Comparison of ENCODE assay signal across 8 mouse cellular contexts in genomic region chr12:79488590-79489242, GRCm38 (mm10).
DNase-seq lines count a peak whose midpoint lies in the region; ATAC-seq and TF ChIP-seq lines count a peak whose summit lies in the region.

No protein-coding gene starts in this region.

- H3K4me1 ChIP-seq in forebrain, embryonic 13.5 days, result no peaks in the 10 kb centered on the region
- H3K4me1 ChIP-seq in forebrain, embryonic 11.5 days (replicated peaks; ENCODE audit: control insufficient read depth, insufficient read depth, low read length), result no peaks in the 10 kb centered on the region
- no peaks in the 10 kb centered on the region for H3K4me1 ChIP-seq in thymus, adult 2 months (replicated peaks; ENCODE audit: control insufficient read depth, insufficient read depth, low read length)
- H3K4me1 ChIP-seq in midbrain, embryonic 16.5 days (ENCODE audit: control insufficient read depth, insufficient read depth, low read length), result no peaks in the 10 kb centered on the region

- WGBS in forebrain, embryonic 13.5 days, result 76% methylated on average over 17 of the region's 17 CpGs
- WGBS in forebrain, embryonic 11.5 days, result 88% methylated on average over 17 of the region's 17 CpGs
- 91% methylated on average over 17 of the region's 17 CpGs for WGBS in thymus, adult 2 months
- 77% methylated on average over 17 of the region's 17 CpGs for WGBS in midbrain, embryonic 16.5 days

- no peaks in the 10 kb centered on the region for H3K36me3 ChIP-seq in forebrain, embryonic 13.5 days (ENCODE audit: poor library complexity, severe bottlenecking)
- H3K36me3 ChIP-seq in forebrain, embryonic 11.5 days (ENCODE audit: control insufficient read depth, insufficient read depth, low read length), result no peaks in the 10 kb centered on the region
- no peaks in the 10 kb centered on the region for H3K36me3 ChIP-seq in thymus, adult 2 months (ENCODE audit: control insufficient read depth, insufficient read depth, low read length)
- no peaks in the 10 kb centered on the region for H3K36me3 ChIP-seq in midbrain, embryonic 16.5 days (ENCODE audit: control insufficient read depth, insufficient read depth, low read length)

- intact Hi-C loops in gastrocnemius, adult 2 months (cut with DNase I), result no loop called here

- no peak for TF ChIP-seq CTCF in gastrocnemius, adult 2 months (IDR thresholded peaks at IDR 0.05)
- no peak for TF ChIP-seq CTCF in layer of hippocampus, adult 2 months (conservative IDR thresholded peaks at IDR 0.05)
- TF ChIP-seq CTCF in thymus, adult 2 months (IDR thresholded peaks at IDR 0.05; ENCODE audit: borderline replicate concordance, control insufficient read depth, extremely low read depth, insufficient read depth, low read length, poor library complexity), result no peak

- no peak for TF ChIP-seq POLR2A in thymus, adult 2 months (IDR thresholded peaks at IDR 0.05; ENCODE audit: control insufficient read depth, extremely low read depth, insufficient read depth, low read length, poor library complexity)

- no peak overlapping the region for H3K4me2 ChIP-seq in forebrain, embryonic 13.5 days
- no peak overlapping the region for H3K4me2 ChIP-seq in forebrain, embryonic 11.5 days (ENCODE audit: low read depth, low read length, severe bottlenecking)
- H3K4me2 ChIP-seq in midbrain, embryonic 16.5 days (ENCODE audit: low read length), result no peak overlapping the region

- no peaks in the 10 kb centered on the region for H3K9me3 ChIP-seq in forebrain, embryonic 13.5 days (replicated peaks)
- H3K9me3 ChIP-seq in forebrain, embryonic 11.5 days (ENCODE audit: control insufficient read depth, low read length), result no peaks in the 10 kb centered on the region; the same call in 1 of the 2 replicates
- H3K9me3 ChIP-seq in midbrain, embryonic 16.5 days (replicated peaks; ENCODE audit: control insufficient read depth, low read length, poor library complexity, severe bottlenecking), result no peaks in the 10 kb centered on the region

- no peak overlapping the region for H3K9ac ChIP-seq in forebrain, embryonic 13.5 days
- no peak overlapping the region for H3K9ac ChIP-seq in forebrain, embryonic 11.5 days (ENCODE audit: low read length)
- H3K9ac ChIP-seq in midbrain, embryonic 16.5 days (ENCODE audit: low read depth, low read length), result no peak overlapping the region

- no peak for DNase-seq in forebrain, embryonic 11.5 days (ENCODE audit: low spot score)
- peak; percentile 26 for DNase-seq in CD4-positive helper T cell, adult 2 months (ENCODE audit: low read depth, low spot score)
- DNase-seq in gastrocnemius, adult 2 months, result peak; percentile 73
- DNase-seq in layer of hippocampus, adult 2 months (ENCODE audit: low spot score in 2 of 2), result peak; percentile 36 to 55
- DNase-seq in thymus, adult 2 months, result no peak
- no peak for DNase-seq in embryo, embryonic 10 days (ENCODE audit: low spot score)

- peak; percentile 43; the same call in 1 of the 2 replicates for ATAC-seq in forebrain, embryonic 13.5 days
- ATAC-seq in forebrain, embryonic 11.5 days (replicated peaks; ENCODE audit: low FRiP score), result no peak
- ATAC-seq in midbrain, embryonic 16.5 days, result no peak

- no peak overlapping the region for H3K27ac ChIP-seq in forebrain, embryonic 13.5 days
- H3K27ac ChIP-seq in forebrain, embryonic 11.5 days (ENCODE audit: low read depth, low read length), result no peak overlapping the region
- peak overlapping the region; percentile 81 for H3K27ac ChIP-seq in gastrocnemius, adult 2 months
- H3K27ac ChIP-seq in layer of hippocampus, adult 2 months, result peak overlapping the region; percentile 77
- no peak overlapping the region for H3K27ac ChIP-seq in thymus, adult 2 months (ENCODE audit: control insufficient read depth, insufficient read depth, low read length)
- H3K27ac ChIP-seq in midbrain, embryonic 16.5 days (ENCODE audit: low read length), result no peak overlapping the region

- no peak overlapping the region for H3K4me3 ChIP-seq in forebrain, embryonic 13.5 days
- no peak overlapping the region for H3K4me3 ChIP-seq in forebrain, embryonic 11.5 days (ENCODE audit: low read depth, low read length)
- H3K4me3 ChIP-seq in gastrocnemius, adult 2 months, result peak overlapping the region; percentile 32
- no peak overlapping the region for H3K4me3 ChIP-seq in layer of hippocampus, adult 2 months
- no peak overlapping the region for H3K4me3 ChIP-seq in thymus, adult 2 months (ENCODE audit: control insufficient read depth, insufficient read depth, low read length)
- no peak overlapping the region for H3K4me3 ChIP-seq in midbrain, embryonic 16.5 days (ENCODE audit: low read depth, low read length)

- H3K27me3 ChIP-seq in forebrain, embryonic 13.5 days, result no peaks in the 10 kb centered on the region
- H3K27me3 ChIP-seq in forebrain, embryonic 11.5 days (ENCODE audit: control insufficient read depth, insufficient read depth, low read length), result no peaks in the 10 kb centered on the region
- H3K27me3 ChIP-seq in thymus, adult 2 months (ENCODE audit: control insufficient read depth, insufficient read depth, low read length), result no peaks in the 10 kb centered on the region
- no peaks in the 10 kb centered on the region for H3K27me3 ChIP-seq in midbrain, embryonic 16.5 days (ENCODE audit: control insufficient read depth, insufficient read depth, low read depth, low read length)

Comparison
In these comparisons a context has a peak if more than half of its experiments do, and no peak if none do; other contexts are left out.
1. H3K27ac ChIP-seq: peak in gastrocnemius, adult 2 months (single experiment) and layer of hippocampus, adult 2 months (single experiment); none in forebrain, embryonic 13.5 days (single experiment), forebrain, embryonic 11.5 days (single experiment), thymus, adult 2 months (single experiment) and midbrain, embryonic 16.5 days (single experiment).
2. DNase-seq: peak in CD4-positive helper T cell, adult 2 months (single experiment), gastrocnemius, adult 2 months (single experiment) and layer of hippocampus, adult 2 months (2 of 2); none in forebrain, embryonic 11.5 days (single experiment), thymus, adult 2 months (single experiment) and embryo, embryonic 10 days (single experiment).